Mouse (Mus musculus): ENCODE results near the gene Hs3st4. TPM values are rescaled to one million over a fixed set of nuclear protein-coding genes. Genes with fewer than 3 reads are reported as not detected.
A peak's percentile ranks its signal among the peaks of the same experiment; 100 is the strongest.

The Hs3st4 gene
- polyA plus RNA-seq, 1 experiment from 2014 or later: 7.6 TPM

DNA sequence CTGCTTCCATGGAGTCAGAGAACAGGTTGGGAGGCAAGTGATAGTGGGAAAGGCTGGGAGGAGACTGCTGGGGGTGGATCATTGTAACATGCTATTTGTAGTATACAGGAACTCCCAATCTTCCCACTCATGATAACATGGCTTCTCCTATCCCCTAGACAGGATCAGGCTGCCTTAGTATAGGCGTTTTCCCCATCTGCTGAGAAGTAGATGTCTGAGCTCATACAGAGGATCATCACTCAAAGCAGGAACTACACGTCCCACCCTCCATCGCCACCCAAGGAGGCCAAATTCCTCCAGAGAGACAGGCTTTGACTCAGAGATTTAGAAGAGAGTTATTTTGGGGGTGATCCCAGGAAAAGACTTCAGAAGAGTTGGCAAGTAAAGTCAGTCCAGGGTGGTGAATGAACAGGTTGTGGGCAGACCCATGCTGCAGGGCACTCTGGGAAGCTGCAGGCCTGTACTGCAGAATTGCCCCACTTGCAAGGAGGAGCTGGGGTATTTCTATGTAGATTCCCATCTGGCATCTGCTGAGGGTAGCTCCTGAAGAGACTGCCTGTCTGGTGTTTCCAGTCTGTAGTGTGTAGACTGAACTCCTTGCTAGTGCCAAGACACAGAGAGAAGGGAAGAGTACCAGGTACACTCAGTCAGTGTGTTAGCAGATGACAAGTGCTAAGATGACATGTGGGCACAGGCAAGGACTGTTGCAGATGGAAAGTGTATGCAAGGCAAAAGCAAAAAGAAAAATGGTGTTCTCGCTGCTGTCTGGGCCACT lies 255.4 kb downstream of the Hs3st4 start:
- Histone ChIP-seq H3K9me3 (no peaks in the 10 kb centered on the region), H3K9ac (replicated peaks) (no peak overlapping the region), H3K36me3 (no peaks in the 10 kb centered on the region), H3K27ac (no peak overlapping the region), H3K4me2 (replicated peaks) (no peak overlapping the region), H3K4me3 (replicated peaks) (no peak overlapping the region), H3K27me3 (no peaks in the 10 kb centered on the region; the same call in 1 of the 2 replicates), H3K4me1 (replicated peaks) (peaks cover 31% of the 10 kb centered on the region)
- WGBS: 87% methylated on average over 4 of the region's 4 CpGs
- no peak for ATAC-seq

DNA sequence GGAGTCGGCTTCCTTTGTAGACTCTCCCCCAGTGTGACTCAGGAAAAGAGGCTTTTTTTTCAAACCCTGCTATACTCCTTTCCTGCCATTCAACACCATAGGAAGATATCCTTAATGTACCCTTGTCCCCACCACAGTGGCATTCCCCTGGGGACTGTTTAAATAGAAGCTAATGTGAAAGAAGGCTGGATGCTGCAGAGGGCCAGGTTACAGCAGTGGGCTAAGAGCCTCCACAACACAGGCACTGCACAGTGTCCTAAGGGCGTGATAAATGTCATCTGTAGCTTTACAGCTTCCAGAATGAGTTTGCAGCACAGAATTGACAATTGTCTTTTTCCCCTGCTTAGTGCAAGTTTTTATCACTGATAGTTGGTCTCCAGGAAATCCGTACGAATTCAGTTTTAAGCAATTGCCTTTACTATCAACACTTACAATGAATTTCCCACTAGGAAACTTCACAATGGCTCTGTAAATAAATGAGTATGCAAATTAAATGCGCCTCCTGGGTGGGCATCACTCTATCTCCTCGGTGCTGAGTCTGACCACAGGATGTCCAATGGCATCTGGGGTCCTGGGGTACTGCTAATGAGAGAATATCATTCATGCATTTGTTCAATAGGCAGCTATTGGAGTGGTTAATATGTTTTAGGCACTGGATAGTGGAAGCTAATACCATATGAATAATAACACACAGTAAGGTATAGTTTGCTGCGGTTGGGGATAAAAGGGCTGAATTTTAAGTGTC lies 257.4 kb downstream of the Hs3st4 start:
- Histone ChIP-seq H3K4me1 (replicated peaks) (peaks cover 31% of the 10 kb centered on the region), H3K4me2 (replicated peaks) (no peak overlapping the region), H3K9ac (replicated peaks) (no peak overlapping the region), H3K27ac (peak overlapping the region; percentile 11; the same call in 1 of the 2 replicates), H3K36me3 (no peaks in the 10 kb centered on the region), H3K27me3 (no peaks in the 10 kb centered on the region; the same call in 1 of the 2 replicates), H3K9me3 (no peaks in the 10 kb centered on the region), H3K4me3 (replicated peaks) (no peak overlapping the region)
- ATAC-seq: peak; percentile 76
- WGBS: 17% methylated on average over 7 of the region's 7 CpGs

- no peak for ATAC-seq
- Histone ChIP-seq H3K27ac (no peak overlapping the region), H3K4me2 (replicated peaks) (no peak overlapping the region), H3K9me3 (no peaks in the 10 kb centered on the region), H3K9ac (replicated peaks) (no peak overlapping the region), H3K27me3 (no peaks in the 10 kb centered on the region), H3K36me3 (no peaks in the 10 kb centered on the region), H3K4me3 (replicated peaks) (no peak overlapping the region), H3K4me1 (replicated peaks) (no peaks in the 10 kb centered on the region)
- 71% methylated on average over 3 of the region's 3 CpGs for WGBS
Observed at GRCm38 (mm10) chr7:124249838-124250237, 267.2 kb downstream of the Hs3st4 start.

- Histone ChIP-seq H3K36me3 (no peaks in the 10 kb centered on the region), H3K4me3 (replicated peaks) (no peak overlapping the region), H3K9me3 (no peaks in the 10 kb centered on the region), H3K27ac (no peak overlapping the region), H3K4me1 (replicated peaks) (no peaks in the 10 kb centered on the region), H3K9ac (replicated peaks) (no peak overlapping the region), H3K4me2 (replicated peaks) (no peak overlapping the region), H3K27me3 (no peaks in the 10 kb centered on the region)
- WGBS: 73% methylated on average over 1 of the region's 1 CpGs
- ATAC-seq: no peak
Observed at GRCm38 (mm10) chr7:124250566-124250965, 267.9 kb downstream of the Hs3st4 start.

- no peaks in the 10 kb centered on the region for H3K36me3 ChIP-seq
- H3K4me2 ChIP-seq (replicated peaks): no peak overlapping the region
- ATAC-seq: no peak
- H3K27ac ChIP-seq: no peak overlapping the region
- no peak overlapping the region for H3K9ac ChIP-seq (replicated peaks)
- H3K27me3 ChIP-seq: no peaks in the 10 kb centered on the region
- no peak overlapping the region for H3K4me3 ChIP-seq (replicated peaks)
- no peaks in the 10 kb centered on the region for H3K9me3 ChIP-seq
- H3K4me1 ChIP-seq (replicated peaks): 0 out of 2 replicates have a peak, but pooled peaks cover 6% of the 10 kb centered on the region
- 42% methylated on average over 3 of the region's 3 CpGs for WGBS
Observed at GRCm38 (mm10) chr7:124258419-124258818, 275.8 kb downstream of the Hs3st4 start.

GRCm38 (mm10) chr7:124270734-124271133 lies 288.1 kb downstream of the Hs3st4 start:
- Histone ChIP-seq H3K9ac (replicated peaks) (no peak overlapping the region), H3K36me3 (no peaks in the 10 kb centered on the region), H3K27me3 (no peaks in the 10 kb centered on the region), H3K27ac (no peak overlapping the region), H3K4me1 (replicated peaks) (no peaks in the 10 kb centered on the region), H3K4me2 (replicated peaks) (no peak overlapping the region), H3K9me3 (no peaks in the 10 kb centered on the region), H3K4me3 (replicated peaks) (no peak overlapping the region)
- no peak for ATAC-seq

DNA sequence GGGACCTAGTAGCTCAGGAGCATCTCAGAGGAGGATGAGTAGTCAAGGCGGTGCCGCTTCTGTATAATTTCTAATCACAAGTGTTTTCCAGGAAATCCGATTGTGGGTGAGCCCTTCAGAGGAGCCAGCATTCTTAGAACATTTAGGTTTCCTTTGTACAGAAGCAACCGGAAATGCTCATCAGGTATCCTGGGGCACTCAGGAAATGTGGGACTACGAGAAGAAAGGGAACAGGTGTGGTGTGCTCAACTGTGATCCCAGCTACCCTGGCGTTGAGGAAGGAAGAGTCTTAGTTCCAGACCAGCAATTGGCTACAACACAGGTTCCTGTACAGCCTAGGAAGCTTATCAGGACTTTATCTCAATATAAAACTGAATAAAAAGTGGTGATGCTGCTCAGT lies 307.2 kb downstream of the Hs3st4 start:
- Histone ChIP-seq H3K9ac (replicated peaks) (no peak overlapping the region), H3K27ac (peak overlapping the region; percentile 39; the same call in 1 of the 2 replicates), H3K9me3 (no peaks in the 10 kb centered on the region), H3K27me3 (no peaks in the 10 kb centered on the region), H3K36me3 (no peaks in the 10 kb centered on the region), H3K4me2 (replicated peaks) (no peak overlapping the region), H3K4me1 (replicated peaks) (no peaks in the 10 kb centered on the region), H3K4me3 (replicated peaks) (no peak overlapping the region)
- ATAC-seq: no peak
- WGBS: 84% methylated on average over 6 of the region's 6 CpGs

GRCm38 (mm10) chr7:124319451-124319850 lies 336.8 kb downstream of the Hs3st4 start:
- H3K9ac ChIP-seq (replicated peaks): no peak overlapping the region
- no peak for ATAC-seq
- no peaks in the 10 kb centered on the region for H3K36me3 ChIP-seq
- no peaks in the 10 kb centered on the region for H3K9me3 ChIP-seq
- H3K27me3 ChIP-seq: no peaks in the 10 kb centered on the region
- no peak overlapping the region for H3K4me2 ChIP-seq (replicated peaks)
- no peak overlapping the region for H3K27ac ChIP-seq
- H3K4me3 ChIP-seq (replicated peaks): no peak overlapping the region
- WGBS: 87% methylated on average over 4 of the region's 4 CpGs
- no peaks in the 10 kb centered on the region for H3K4me1 ChIP-seq (replicated peaks)

GRCm38 (mm10) chr7:124335635-124336034 lies 353.0 kb downstream of the Hs3st4 start:
- Histone ChIP-seq H3K27ac (no peak overlapping the region), H3K9ac (replicated peaks) (no peak overlapping the region), H3K9me3 (no peaks in the 10 kb centered on the region), H3K27me3 (no peaks in the 10 kb centered on the region), H3K36me3 (no peaks in the 10 kb centered on the region), H3K4me1 (replicated peaks) (no peaks in the 10 kb centered on the region), H3K4me3 (replicated peaks) (no peak overlapping the region), H3K4me2 (replicated peaks) (no peak overlapping the region)
- 77% methylated on average over 1 of the region's 1 CpGs for WGBS
- no peak for ATAC-seq

DNA sequence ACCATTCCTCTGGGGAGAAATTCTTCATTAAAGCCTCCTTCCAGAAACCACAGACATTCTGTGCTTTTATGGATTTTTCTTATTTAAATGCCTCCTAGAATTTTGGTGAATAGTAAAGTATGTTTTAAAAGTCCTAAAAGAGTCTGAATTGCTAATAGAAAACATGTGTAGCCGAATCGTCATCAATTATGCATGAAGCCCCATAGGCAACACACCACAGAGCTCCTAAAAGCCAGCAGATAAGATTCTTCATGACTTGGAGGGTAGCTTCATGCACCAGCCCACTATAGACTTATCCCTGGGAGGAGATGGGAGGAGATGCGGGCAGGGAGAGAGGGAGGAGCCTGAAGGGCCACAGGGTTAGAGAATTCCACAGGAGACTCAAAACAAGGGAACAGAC lies 358.8 kb downstream of the Hs3st4 start:
- no peak overlapping the region for H3K4me3 ChIP-seq (replicated peaks)
- H3K9ac ChIP-seq (replicated peaks): no peak overlapping the region
- no peak overlapping the region for H3K4me2 ChIP-seq (replicated peaks)
- no peak for ATAC-seq
- 62% methylated on average over 3 of the region's 3 CpGs for WGBS
- no peak overlapping the region for H3K27ac ChIP-seq
- H3K9me3 ChIP-seq: no peaks in the 10 kb centered on the region
- no peaks in the 10 kb centered on the region for H3K36me3 ChIP-seq
- peaks cover 2% of the 10 kb centered on the region for H3K4me1 ChIP-seq (replicated peaks)
- H3K27me3 ChIP-seq: 0 out of 2 replicates have a peak, but pooled peaks cover 6% of the 10 kb centered on the region

DNA sequence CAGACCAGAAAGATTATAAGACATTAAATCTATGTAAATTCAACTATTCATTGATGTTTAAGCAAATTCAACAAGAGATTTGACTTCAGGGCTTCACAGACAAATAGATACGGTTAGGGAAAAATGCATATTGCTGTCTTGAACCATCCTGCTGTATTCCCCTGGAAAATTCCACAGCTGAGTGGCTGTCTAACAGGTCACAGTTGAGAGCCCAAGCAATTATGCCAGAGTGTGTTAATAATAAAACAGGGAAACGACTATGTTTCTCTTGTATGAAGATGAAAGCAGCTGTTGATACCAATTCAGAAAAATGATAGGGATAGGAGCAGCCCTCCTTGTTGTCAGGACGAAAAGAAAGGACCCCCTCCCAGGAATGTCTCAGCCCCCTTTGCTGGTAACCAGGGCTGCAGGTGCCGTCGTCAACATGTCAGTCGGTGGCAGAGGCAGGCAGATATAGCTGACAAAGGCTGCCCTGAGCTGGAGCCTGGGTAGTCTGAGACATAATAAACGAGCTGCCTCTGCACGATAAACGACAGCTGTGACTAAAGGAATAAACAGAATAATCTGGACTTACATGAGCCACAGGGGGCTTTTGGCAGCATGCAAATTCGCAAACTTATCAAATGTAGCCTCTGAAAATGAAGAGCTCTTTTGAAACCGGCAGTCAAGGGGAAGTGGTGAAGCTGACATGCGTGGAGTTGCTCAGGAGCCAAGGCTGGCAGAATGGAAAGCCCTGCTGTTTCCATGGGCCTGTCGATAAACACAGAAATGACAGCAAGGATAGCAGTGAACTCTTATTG lies 364.7 kb downstream of the Hs3st4 start:
- Histone ChIP-seq H3K4me3 (replicated peaks) (0 out of 2 replicates have a peak overlapping the region, but pooled peaks have one; percentile 5), H3K27ac (peak overlapping the region; percentile 68), H3K4me2 (replicated peaks) (peak overlapping the region; percentile 36), H3K9me3 (no peaks in the 10 kb centered on the region), H3K4me1 (replicated peaks) (peaks cover 19% of the 10 kb centered on the region), H3K9ac (replicated peaks) (no peak overlapping the region; the same call in 1 of the 2 replicates), H3K36me3 (no peaks in the 10 kb centered on the region), H3K27me3 (0 out of 2 replicates have a peak, but pooled peaks cover 6% of the 10 kb centered on the region)
- peak; percentile 98 for ATAC-seq
- 11% methylated on average over 13 of the region's 13 CpGs for WGBS

DNA sequence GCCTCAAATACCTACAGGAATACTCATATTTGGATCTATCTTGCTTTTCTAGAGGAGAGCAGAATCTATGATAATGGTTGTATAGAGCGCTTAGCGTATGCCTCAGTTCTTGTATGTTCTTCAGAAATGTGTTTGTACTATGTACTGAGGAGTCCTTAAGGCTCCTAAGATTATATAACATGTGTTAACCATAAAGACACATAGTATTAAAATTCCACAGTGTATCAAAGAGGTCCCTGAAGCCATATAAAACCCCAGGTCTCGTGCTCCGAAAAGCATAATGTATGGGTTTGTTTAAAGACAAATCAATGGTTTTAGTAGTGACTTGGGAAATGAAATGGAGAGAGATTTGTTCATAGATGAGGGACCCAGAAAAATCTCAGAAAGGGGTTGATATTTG lies 371.4 kb downstream of the Hs3st4 start:
- 95% methylated on average over 4 of the region's 4 CpGs for WGBS
- Histone ChIP-seq H3K4me1 (replicated peaks) (no peaks in the 10 kb centered on the region), H3K27ac (no peak overlapping the region), H3K9ac (replicated peaks) (no peak overlapping the region), H3K36me3 (no peaks in the 10 kb centered on the region), H3K9me3 (no peaks in the 10 kb centered on the region), H3K4me2 (replicated peaks) (no peak overlapping the region), H3K27me3 (no peaks in the 10 kb centered on the region), H3K4me3 (replicated peaks) (no peak overlapping the region)
- ATAC-seq: no peak
